9 mouse cellular contexts compared by ENCODE assay signal in genomic region chr4:125211459-125212175, GRCm38 (mm10).
A peak's percentile ranks its signal among the peaks of the same experiment; 100 is the strongest.
DNase-seq lines count a peak whose midpoint lies in the region.
"Had no signal": no experiment of that assay in that cellular context is flagged by ENCODE, and none has a peak within 500 bp of the region (broad histone marks: within the 10 kb centered on the region; RNA-seq: fewer than 3 reads in every experiment).

No protein-coding gene starts in this region.

- DNase-seq in kidney, adult 11 months, result peak; percentile 16
- no peak for DNase-seq in kidney, adult 18-20 months
- DNase-seq in 3T3-L1 (ENCODE audit: low read depth, low spot score), result peak; percentile 19
- DNase-seq in NIH3T3 (ENCODE audit: low read depth), result peak; percentile 5
- peak; percentile 19 for DNase-seq in kidney, postnatal 14 days
- no peak for DNase-seq in adipocyte (ENCODE audit: low spot score)
- no peak for DNase-seq in cerebellum, adult 18-20 months
- DNase-seq: cerebellum, adult 9-10 months; thymus, postnatal 14 days had no signal

Comparison
In these comparisons a context has a peak if more than half of its experiments do, and no peak if none do; other contexts are left out.
1. DNase-seq: peak in kidney, adult 11 months (single experiment), 3T3-L1 (single experiment), NIH3T3 (single experiment) and kidney, postnatal 14 days (single experiment); none in kidney, adult 18-20 months (single experiment), adipocyte (single experiment) and cerebellum, adult 18-20 months (0 of 2).